Mouse (Mus musculus) Patski (cell line): ENCODE measurements around the gene Havcr2. TPM values are rescaled to one million over a fixed set of nuclear protein-coding genes. Genes with fewer than 3 reads are reported as not detected.

Source experiments
- ATAC-seq: fragments of 100-300 bp; one replicate; pipeline ENCODE4 v1.8.0; 2021
- CTCF ChIA-PET: fragments of 350-600 bp; sonication (Branson Sonifier 250); formaldehyde crosslinking; loops from one replicate; lab custom pipeline; 2022; ENCODE audit warnings: inconsistent platforms; lab: Charles Lee
- POLR2A ChIA-PET: fragments of 350-600 bp; sonication (Branson Sonifier 250); formaldehyde crosslinking; loops from one replicate; lab custom pipeline; 2022; ENCODE audit warnings: antibody characterized with exemption, inconsistent platforms; lab: Charles Lee
- DNase-seq: peaks from one replicate; pipeline ENCODE4 v3.0.0-alpha.2; 2011; ENCODE audit warnings: low read depth, low spot score
- H3K27me3 ChIP-seq: fragments of 371-371 bp; one replicate; pipeline ENCODE4 v1.5.1; 2021
- CTCF ChIP-seq: fragments of 100-300 bp; IDR thresholded peaks from one replicate; pipeline ENCODE4 v1.5.1; 2021
- in situ Hi-C: fragments of 300-500 bp; cut with MboI; formaldehyde crosslinking; loops from 3 replicates; pipeline ENCODE4 v1.11.1; 2018; ENCODE audit warnings: low pct_unique_long_range_greater_than_20kb, mixed read lengths
- polyA plus RNA-seq: library from polyadenylated mRNA; unstranded; gene quantifications from one replicate; pipeline ENCODE4 v1.2.3, GENCODE M21; 2021

The Havcr2 gene
- polyA plus RNA-seq, 1 experiment from 2014 or later, result not detected

DNA sequence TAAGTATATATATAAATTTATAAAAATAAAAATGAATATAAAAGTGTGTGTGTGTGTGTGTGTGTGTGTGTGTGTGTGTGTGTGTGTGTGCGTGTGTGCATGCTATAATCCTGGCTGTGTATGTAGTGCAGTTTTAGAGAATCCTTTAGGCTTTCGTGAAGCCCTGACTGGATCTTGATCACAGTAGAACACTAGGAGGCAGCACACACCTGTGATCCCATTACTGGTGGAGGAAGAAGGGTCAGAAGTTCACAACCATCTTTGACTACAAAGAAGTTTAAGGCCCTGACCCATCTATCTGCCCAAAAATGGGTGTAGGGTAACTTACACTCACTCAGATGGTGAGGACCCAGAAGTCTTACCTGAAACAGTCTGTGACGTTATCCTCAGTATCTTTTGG, 68.0 kb downstream of the Havcr2 start:
- ATAC-seq (peak; percentile 26), DNase-seq (no peak)
- H3K27me3 ChIP-seq, result no peaks in the 10 kb centered on the region
- in situ Hi-C loops, result loop anchor here (10.0 kb wide), 1 partner anchor 212 kb away; the partner anchor contains the start of gene Havcr1
- ChIA-PET CTCF (no interaction called here), POLR2A (no interaction called here)
- peak; percentile 53 for TF ChIP-seq CTCF

DNA sequence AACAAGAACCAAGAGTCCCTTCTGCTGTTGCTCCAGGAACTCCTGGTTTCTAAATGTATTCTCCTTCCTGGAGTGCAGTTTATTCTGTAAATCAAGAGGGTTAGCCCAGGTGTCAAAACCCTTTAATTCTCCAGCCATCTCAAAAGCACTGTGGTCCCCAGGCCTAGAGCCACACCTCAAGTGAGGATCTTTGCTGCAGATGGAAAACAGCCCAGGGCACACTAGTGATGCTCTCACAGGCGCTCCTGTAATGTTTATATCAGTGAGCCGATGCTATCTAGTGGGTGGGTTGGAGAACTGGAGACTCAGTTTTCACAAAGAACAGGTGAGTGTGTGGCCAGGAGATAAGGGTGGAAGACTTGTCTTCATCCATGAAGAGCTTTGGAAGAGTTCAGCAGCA, 69.2 kb downstream of the Havcr2 start, which contains the start of gene Gm12169:
TSS of gene Gm12169 (plus strand) at position 301 of the 400 bp plus-strand sequence.
- CTCF ChIA-PET, result interaction anchor here (1.2 to 1.5 kb wide), 2 partner anchors 27 to 44 kb away, joined by 3 read pairs; no protein-coding TSS in a partner anchor
- in situ Hi-C loops, result loop anchor here (10.0 kb wide), 1 partner anchor 211 kb away; the partner anchor contains the start of gene Havcr1
- POLR2A ChIA-PET, result no interaction called here
- no peak for TF ChIP-seq CTCF
- H3K27me3 ChIP-seq, result no peaks in the 10 kb centered on the region
- DNase-seq (no peak), ATAC-seq (no peak)

DNA sequence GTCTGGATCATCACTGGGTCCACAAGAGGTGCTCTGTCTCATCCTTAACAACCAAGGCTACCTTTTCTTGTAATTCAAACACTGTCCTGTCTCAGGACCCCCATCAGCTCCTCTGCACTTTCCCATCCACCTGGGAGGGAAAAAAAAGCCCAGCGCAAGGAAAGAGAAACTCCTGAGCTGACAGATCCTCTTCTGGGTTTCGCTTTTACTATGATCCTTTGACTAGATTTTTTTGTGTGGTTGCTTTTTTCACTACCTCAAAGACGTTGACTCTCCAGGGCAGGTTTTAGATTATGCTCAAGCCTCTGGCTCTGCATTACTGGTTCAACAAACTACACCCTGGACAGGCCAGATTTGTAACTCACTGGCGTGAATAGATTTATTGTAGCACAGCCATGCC, 75.4 kb downstream of the Havcr2 start:
- POLR2A ChIA-PET, result no interaction called here
- CTCF ChIA-PET, result interaction anchor here (1.0 kb wide), 1 partner anchor 11 kb away, joined by 3 read pairs; no protein-coding TSS in a partner anchor
- ATAC-seq, result no peak
- no peaks in the 10 kb centered on the region for H3K27me3 ChIP-seq
- in situ Hi-C loops, result no loop called here
- no peak for DNase-seq
- TF ChIP-seq CTCF, result no peak

Other genes with a start within 250 kb of the Havcr2 start
- 0.47 TPM for gene Fndc9, start 219.4 kb upstream of the Havcr2 start, polyA plus RNA-seq
- gene Cyfip2, start 142.1 kb upstream of the Havcr2 start, polyA plus RNA-seq, result 15.3 TPM
- gene Itk, start 65.4 kb upstream of the Havcr2 start, polyA plus RNA-seq, result 0.03 TPM
- gene Fam71b, start 58.4 kb upstream of the Havcr2 start, polyA plus RNA-seq, result not detected
- 51.4 TPM for gene Med7, start 18.0 kb upstream of the Havcr2 start, polyA plus RNA-seq
- not detected for gene Gm12169, start 69.3 kb downstream of the Havcr2 start, polyA plus RNA-seq
- not detected for gene BC053393, start 116.6 kb downstream of the Havcr2 start, polyA plus RNA-seq
- gene Dppa1, start 174.3 kb downstream of the Havcr2 start, polyA plus RNA-seq, result not detected